Mouse (Mus musculus): Measurements from ENCODE around the gene Defa35. TPM values are rescaled to one million over a fixed set of nuclear protein-coding genes. Genes with fewer than 3 reads are reported as not detected.
"Not testable (repeated sequence)": the region's sequence is repeated elsewhere in the genome, so short reads cannot be mapped to it uniquely, and the experiment has no call there.

Defa35 gene
- not detected for total RNA-seq (2021)
- long read RNA-seq, experiment 1, result 0 reads
- long read RNA-seq, experiment 2, result 0 reads

DNA sequence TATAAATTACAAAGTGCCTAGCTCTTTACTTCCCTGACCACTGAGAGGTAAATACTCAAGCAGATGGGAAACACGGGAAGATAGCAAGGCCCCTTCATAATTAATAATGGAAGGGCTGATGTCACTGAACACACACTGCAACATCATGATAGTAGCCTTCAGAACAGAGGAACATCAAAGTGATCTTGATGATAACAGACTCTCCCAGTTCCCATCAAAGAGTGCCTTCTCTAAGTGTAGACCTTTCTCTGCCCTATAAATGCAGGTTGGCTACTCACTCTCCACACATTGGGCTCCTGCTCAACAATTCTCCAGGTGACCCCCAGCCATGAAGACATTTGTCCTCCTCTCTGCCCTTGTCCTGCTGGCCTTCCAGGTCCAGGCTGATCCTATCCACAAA lies at the start of gene Defa35:
Gene Defa35, plus strand, starts transcription at position 301 of the 400 bp plus-strand sequence.
- not testable (repeated sequence) for DNase-seq (ENCODE audit: low spot score in 2 of 2)

DNA sequence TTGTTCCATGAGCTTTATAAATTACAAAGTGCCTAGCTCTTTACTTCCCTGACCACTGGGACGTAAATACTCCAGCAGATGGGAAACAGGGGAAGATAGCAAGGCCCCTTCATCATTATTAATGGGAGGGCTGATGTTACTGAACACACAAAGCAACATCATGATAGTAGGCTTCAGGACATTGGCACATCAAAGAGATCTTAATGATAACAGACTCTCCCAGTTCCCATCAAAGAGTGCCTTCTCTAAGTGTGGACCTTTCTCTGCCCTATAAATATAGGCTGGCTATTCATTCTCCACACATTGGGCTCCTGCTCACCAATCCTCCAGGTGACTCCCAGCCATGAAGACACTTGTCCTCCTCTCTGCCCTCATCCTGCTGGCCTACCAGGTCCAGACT lies 39.6 kb upstream of the Defa35 start, which contains the start of gene Defa21:
Gene Defa21, plus strand, starts transcription at position 301 of the 400 bp plus-strand sequence.
- DNase-seq (ENCODE audit: low spot score in 2 of 2), result not testable (repeated sequence)

DNA sequence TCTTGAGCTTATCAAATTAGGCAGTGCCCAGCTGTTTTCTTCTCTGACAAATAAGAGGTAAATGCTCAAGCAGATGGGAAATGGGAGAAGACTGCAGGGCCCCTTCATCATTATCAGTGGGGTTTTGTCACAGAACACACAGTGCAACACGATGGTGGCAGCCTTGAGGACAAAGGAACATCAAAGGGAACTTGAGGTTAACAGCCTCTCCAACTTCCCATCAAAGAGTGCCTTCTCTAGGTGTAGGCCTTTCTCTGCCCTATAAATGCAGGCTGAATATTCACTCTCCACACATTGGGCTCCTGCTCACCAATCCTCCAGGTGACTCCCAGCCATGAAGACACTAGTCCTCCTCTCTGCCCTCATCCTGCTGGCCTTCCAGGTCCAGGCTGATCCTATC lies 10.1 kb upstream of the Defa35 start, which contains the start of gene Defa23:
Gene Defa23, plus strand, starts transcription at position 301 of the 400 bp plus-strand sequence.
- DNase-seq (ENCODE audit: low spot score in 2 of 2), result not testable (repeated sequence)

DNA sequence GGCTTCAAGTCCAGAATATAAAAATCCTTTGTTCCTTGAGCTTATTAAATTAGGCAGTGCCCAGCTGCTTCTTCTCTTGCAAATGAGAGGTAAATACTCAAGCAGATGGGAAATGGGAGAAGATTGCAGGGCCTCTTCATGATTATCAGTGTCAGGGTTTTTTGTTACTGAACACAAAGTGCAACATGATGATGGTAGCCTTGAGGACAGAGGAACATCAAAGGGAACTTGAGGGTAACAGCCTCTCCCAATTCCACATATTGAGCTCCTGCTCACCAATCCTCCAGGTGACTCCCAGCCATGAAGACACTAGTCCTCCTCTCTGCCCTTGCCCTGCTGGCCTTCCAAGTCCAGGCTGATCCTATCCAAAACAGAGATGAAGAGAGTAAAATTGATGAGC lies 19.3 kb downstream of the Defa35 start, which contains the start of gene Defa25:
Gene Defa25, plus strand, starts transcription at position 301 of the 400 bp plus-strand sequence.
- not testable (repeated sequence) for DNase-seq (ENCODE audit: low spot score in 2 of 2)

DNA sequence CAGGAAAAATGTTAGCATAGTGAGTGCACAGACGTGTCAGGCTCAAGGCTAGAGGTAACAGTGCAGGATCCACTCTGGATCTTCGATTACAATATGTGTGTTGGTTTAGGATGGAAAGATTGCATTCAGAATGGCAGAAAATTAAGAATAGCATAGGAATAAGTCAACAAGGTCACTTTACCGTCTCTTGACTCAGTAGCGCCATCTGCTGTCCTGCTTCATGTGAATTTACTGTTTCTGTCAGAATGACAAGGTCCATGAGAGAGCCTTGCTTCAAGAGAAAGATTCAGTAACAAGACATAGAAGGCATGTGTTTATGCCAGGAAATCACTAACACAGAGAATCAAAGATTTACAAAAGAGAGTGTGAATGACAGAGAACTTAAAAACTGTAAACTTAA lies 28.3 kb downstream of the Defa35 start:
- no peak for DNase-seq (ENCODE audit: low spot score in 2 of 2)

DNA sequence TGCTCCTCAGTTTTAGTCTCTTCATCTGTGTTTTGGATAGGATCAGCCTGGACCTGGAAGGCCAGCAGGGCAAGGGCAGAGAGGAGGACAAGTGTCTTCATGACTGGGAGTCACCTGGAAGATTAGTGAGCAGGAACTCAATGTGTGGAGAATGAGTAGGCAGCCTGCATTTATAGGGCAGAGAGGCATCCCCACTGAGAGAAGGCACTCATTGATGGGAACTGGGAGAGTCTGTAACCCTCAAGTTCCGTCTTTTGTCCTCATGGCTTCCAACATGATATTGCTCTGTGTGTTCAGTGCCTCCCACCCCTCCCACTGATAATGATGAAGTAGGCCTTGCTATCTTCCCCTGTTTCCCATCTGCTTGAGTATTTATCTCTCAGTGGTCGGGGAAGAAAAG lies 31.1 kb downstream of the Defa35 start, which contains the start of gene Gm14851:
Gene Gm14851, minus strand, starts transcription at position 101 of the 400 bp plus-strand sequence.
- not testable (repeated sequence) for DNase-seq (ENCODE audit: low spot score in 2 of 2)

Other genes starting within 250 kb of the Defa35 start
- gene Defb33, start 172.4 kb upstream of the Defa35 start, total RNA-seq (2021), result not detected
- gene Gm15056, start 162.4 kb upstream of the Defa35 start, total RNA-seq (2021), result not detected
- not detected for gene Gm6040, start 143.0 kb upstream of the Defa35 start, total RNA-seq (2021)
- gene AY761185, start 120.3 kb upstream of the Defa35 start, total RNA-seq (2021), result not detected
- not detected for gene Defa21, start 39.5 kb upstream of the Defa35 start, total RNA-seq (2021)
- gene Defa23, start 10.0 kb upstream of the Defa35 start, total RNA-seq (2021), result not detected
- gene Defa25, start 19.4 kb downstream of the Defa35 start, total RNA-seq (2021), result not detected
- not detected for gene Gm14851, start 31.0 kb downstream of the Defa35 start, total RNA-seq (2021)
- not detected for gene Defa30, start 69.6 kb downstream of the Defa35 start, total RNA-seq (2021)
- gene Defa22, start 97.2 kb downstream of the Defa35 start, total RNA-seq (2021), result not detected
- gene Defa31, start 126.6 kb downstream of the Defa35 start, total RNA-seq (2021), result not detected
- not detected for gene Gm15293, start 136.5 kb downstream of the Defa35 start, total RNA-seq (2021)
- gene Gm15292, start 184.7 kb downstream of the Defa35 start, total RNA-seq (2021), result not detected